Mouse (Mus musculus) urinary bladder, adult 18-20 months (tissue): ENCODE measurements around the gene Vegfa.
A peak's percentile ranks its signal among the peaks of the same experiment; 100 is the strongest.

ENCODE experiments used
- DNase-seq, 2 experiments: peaks; one replicate each; pipeline ENCODE4 v3.0.0; 2022; ENCODE audit warnings: low spot score in 2 of 2, mixed read lengths in 2 of 2

Gene Vegfa

GRCm38 (mm10) chr17:46025927-46026668, 6.1 kb downstream of the Vegfa start:
- DNase-seq, result no peak

DNA sequence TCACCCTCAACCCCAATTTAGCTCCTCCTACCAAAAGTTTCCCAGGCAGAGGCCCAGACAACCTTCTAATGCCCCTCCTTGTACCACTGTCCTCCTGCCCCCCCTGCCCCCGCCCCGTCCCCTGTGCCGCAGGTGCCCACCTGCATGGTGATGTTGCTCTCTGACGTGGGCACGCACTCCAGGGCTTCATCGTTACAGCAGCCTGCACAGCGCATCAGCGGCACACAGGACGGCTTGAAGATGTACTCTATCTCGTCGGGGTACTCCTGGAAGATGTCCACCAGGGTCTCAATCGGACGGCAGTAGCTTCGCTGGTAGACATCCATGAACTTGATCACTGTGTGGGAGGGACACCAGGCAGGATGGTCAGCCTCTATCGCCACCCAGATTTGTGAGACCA, 7.0 kb downstream of the Vegfa start:
- no peak for DNase-seq

- no peak for DNase-seq
Observed at GRCm38 (mm10) chr17:46024192-46024591, 8.0 kb downstream of the Vegfa start.

DNA sequence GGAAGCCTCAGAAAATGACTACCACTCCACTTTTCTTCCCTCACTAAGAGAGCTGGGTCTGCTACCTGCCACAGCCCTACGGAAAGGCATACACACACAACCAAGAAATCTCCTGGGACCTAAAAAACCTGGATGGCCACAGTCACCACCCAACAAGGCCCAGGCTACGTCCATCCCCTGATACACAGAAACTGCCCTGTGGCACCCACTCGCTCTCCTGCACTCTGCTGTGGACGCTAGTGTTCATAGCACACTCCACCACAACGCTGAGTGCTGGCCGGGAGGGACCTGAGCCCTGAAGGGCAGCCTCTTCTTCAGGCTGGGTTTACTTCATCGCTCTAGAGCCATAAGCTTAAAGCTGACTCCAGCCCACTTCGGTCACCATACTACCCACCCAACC, 8.6 kb downstream of the Vegfa start:
- DNase-seq, result no peak

GRCm38 (mm10) chr17:46022934-46023333, 9.2 kb downstream of the Vegfa start:
- DNase-seq, result no peak

DNA sequence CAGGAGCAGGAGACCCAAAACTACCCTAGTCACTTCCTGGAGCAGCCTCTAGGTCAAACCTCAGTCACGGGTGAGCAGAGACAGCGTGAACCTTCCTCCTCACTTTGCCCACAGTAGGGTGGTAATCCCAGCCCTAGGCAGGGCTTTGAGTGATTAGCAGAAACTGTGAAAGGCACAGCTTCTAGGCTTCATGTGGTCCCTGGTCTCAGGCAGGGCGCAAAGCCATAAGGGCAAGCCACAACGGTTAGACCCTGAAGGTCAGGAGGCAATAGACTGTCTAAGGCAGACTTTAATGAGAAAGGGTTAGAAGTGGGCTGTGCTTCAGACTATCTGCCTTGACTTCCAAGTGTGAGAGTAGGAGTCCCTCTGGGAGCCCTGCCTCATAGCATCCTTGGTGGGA, 9.7 kb downstream of the Vegfa start:
- no peak for DNase-seq

- DNase-seq, result no peak
Observed at GRCm38 (mm10) chr17:46021760-46022159, 10.4 kb downstream of the Vegfa start.

DNA sequence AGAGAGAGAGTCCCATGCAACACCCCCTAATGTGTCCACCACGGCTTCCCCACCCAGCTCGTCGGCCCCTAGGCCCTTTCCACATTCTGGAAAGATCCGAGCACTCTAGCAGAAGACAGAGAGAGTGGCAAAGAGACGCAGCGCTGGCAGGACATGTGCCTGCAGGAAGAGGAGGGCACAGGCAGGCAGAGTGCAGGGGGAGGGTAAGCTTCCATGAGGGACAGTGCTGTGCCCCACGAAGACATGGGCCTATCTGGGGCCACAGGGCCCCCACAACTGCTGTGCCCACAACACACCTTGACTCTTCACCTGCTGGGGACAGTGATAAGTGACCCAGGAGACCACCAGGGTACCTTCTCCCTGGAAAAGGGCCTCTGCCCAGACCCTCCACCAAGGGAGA, 11.0 kb downstream of the Vegfa start:
- DNase-seq, result no peak

DNA sequence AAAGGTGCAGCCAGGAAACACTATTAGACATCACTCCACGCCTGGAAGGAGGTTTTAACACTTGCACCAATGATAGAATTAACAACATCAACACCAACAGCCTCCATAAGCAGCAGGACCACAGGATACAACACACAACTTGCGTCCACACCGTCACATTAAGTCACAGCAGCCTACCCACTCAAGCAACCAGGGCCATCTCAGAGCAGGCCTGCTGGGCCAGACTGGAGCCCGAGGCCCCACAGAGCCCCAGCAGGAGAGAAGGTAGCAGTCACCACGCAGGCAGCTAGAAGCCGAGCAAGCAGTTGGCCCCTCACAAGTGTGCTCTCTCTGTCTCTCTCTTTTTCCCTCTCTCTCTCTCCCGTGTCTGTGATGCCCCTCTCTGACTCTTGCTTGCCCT, 11.6 kb downstream of the Vegfa start:
- no peak for DNase-seq

DNA sequence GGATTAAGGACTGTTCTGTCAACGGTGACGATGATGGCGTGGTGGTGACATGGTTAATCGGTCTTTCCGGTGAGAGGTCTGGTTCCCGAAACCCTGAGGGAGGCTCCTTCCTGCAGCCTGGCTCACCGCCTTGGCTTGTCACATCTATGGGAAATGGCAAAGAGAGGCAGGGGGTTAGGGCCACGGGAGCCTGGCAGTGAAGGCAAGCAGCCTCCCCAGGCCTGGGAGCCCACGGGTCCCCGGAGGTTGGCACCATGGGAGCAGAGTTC, 13.5 kb downstream of the Vegfa start:
- no peak for DNase-seq

GRCm38 (mm10) chr17:46017946-46018735, 14.0 kb downstream of the Vegfa start:
- DNase-seq, result no peak

DNA sequence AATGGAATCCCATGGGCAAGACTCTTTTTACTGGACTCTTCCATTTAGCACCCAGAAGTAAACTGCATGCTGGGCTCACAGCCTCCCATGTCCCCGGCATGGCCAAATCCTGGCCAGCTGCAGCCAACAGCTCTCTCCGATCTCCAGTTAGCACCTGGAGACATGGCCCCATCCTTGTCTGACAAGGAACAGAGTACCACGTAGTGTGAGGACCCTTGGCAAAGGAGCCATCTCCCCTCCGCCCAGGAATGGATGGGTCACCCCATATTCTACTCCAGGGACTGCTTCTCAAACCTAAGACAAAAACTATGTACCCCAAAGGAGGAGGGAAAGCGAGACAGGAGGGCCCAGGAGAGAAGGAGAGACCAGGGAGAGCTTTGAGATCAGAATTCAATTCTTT, 15.6 kb downstream of the Vegfa start:
- DNase-seq, result no peak

GRCm38 (mm10) chr17:46015967-46016366, 16.2 kb downstream of the Vegfa start:
- DNase-seq, result no peak

DNA sequence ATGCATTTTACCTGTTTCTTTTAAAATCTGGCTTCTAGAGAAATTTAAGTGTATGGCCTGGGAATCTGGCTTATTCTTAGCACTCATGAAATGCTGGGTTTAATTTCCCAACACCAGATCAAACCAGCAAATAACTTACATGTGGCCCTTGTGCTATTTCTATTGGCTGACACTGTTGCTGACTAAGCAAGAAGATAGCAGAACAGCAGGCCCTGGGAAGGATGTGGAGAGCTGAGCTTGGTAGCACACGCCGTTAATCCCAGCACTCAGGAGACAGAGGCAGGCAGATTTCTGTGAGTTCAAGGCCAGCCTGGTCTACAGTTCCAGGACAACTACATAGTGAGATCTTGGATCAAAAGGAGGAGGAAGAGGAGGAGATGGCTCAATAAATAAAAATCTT, 17.2 kb downstream of the Vegfa start:
- DNase-seq, result no peak

- DNase-seq, result no peak
Observed at GRCm38 (mm10) chr17:46013549-46013948, 18.6 kb downstream of the Vegfa start.

GRCm38 (mm10) chr17:46012211-46012610, 20.0 kb downstream of the Vegfa start:
- no peak for DNase-seq

DNA sequence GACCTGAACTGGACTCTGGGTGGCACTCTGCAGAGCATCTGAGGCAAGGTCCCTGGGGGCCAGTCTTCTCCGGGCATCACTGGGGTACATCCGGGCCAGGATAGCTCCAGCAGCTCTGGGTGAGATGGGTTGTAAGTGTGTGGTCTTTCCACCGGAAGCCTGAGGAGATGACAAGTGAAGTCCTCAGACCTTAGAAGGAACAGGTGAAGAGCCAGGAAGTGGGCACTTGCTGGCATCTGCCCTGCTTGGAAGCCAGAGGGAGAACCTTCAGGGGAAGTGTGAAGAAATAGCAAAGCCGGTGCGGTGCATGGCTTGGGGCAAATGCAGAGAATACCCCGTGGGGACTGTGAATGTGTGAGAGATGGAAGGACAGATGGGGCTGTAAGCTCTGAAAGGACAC, 21.7 kb downstream of the Vegfa start:
- DNase-seq, result no peak

DNA sequence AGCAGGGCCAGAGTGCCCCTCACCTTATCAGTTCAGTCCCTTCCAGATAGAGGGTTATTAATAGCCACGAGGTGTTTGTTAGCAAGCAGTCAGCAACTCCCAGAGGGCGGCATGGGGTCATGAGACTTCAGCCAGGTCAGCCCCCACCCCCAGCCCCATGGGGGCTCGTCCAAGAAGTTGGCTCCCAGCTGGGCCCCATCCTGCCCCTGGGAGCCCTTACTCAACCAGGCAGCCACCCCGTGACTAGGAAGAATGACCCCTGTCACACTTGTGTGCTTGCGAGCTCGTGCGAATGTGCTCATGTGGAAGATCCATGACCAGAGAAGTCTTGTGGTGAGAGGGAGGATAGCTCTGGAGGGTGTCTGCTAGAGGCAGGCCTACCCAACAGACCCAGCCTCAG, 23.0 kb downstream of the Vegfa start:
- DNase-seq, result no peak

- DNase-seq, result no peak
Observed at GRCm38 (mm10) chr17:46005458-46005857, 26.7 kb downstream of the Vegfa start.

DNA sequence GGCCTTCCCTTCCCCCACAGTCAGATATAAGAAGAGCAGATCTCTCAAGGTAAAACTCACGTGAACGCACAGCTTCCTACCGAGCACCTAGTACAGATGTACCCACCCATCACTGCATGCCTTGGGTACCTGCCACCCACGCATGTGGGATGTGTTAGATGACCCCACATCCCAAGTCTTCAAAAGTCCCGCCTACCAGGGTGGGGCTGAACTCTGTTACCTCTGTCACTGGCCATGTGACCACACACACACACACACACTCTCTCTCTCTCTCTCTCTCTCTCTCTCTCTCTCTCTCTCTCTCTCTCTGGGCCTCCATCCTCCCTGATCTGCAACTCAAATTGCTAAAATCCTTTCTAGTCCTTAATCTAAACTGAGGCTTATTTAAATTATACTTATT, 27.7 kb downstream of the Vegfa start:
- no peak for DNase-seq

DNA sequence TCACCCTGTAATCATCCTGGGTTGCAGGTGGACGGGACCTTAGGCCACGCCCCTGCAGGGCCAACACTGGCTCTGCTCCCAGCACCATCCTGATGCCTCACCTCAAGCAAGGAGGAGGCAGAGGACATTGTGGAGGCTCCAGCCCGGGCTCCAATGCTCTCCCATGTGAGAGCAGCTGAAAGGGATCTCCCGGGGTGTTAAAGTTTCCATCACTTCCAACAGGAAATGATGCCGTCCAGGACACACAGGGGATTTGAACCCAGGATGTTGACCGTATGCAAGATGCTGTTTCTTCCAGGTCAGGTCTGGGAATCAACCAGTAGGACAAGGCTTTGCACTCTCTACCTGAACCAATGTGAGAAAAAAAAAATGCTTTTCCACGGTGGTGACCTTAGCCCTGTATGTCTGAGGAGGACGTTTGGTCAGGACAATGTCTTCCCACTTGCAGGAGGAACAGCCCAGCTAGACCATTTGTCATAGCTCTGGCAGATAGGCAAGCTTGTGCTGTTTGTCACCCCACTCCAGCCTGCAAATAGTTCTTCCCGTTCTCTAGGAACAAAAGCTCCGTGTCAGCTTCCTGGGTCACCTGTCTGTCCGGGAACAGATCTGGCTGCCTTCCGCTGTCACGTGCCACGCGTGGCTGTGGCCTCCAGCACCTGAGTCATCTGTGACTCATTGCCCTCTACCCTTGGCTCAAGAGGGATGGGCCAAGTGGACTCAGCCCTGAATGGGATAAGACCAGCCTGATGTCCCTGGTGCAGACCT, 28.3 kb downstream of the Vegfa start:
- peak; percentile 44 to 45 for DNase-seq

GRCm38 (mm10) chr17:45999366-45999940, 32.7 kb downstream of the Vegfa start:
- DNase-seq, result no peak

DNA sequence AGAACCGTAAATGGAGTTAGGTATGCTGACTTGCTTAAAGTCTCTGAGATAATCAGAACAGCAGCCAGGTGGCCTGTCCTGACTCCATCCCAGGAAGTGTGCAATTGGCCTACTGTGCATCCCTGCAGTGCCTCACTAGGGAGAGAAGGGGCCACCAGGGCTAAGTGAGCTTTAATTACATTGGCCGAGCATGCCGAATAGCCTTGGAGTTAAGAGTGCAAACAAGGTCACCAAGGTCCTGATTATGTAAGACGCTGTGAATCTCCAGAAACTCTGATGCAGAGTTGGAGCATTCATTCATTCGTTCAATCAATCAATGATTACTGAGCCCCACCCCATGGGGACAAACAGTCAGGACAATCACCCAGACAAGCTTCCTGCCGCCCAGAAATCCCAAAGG, 33.8 kb downstream of the Vegfa start:
- no peak for DNase-seq
